Mouse (Mus musculus) heart, adult 10 weeks (tissue): ENCODE measurements around the gene Camk2d. TPM values are rescaled to one million over a fixed set of nuclear protein-coding genes. Genes with fewer than 3 reads are reported as not detected.

ENCODE experiments used
- polyA plus RNA-seq: library from polyadenylated mRNA; stranded (reverse); fragments of 350-450 nt; fragmentation: Illumina TruSeq; extraction: RNeasy Lipid Tissue Mini Kit (QIAGEN cat#74804); gene quantifications from one replicate; pipeline ENCODE4 v1.2.3, GENCODE M21; 2014; ENCODE audit warnings: low read depth, low replicate concordance

The Camk2d gene
- polyA plus RNA-seq, result 116 TPM

DNA sequence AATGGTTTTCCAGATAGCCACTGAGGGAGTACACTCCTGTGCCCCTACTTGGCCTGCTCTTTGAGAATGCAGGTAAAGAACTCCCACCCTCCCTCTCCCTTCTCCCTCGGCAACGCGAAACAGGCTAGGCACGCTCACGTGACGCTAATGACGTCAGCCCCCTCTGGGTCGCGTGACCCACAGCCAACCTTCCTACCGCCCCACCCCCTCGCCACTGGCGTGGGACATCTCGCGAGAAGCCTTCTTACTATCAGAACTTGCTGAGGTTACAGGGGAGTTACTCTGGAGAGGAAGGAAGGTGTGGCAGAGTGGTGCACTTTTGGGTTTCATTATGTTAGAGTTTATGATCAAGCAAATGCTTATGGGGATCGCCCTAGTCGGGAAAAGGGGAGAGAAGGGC lies at the start of gene Camk2d:
Gene Camk2d, plus strand, starts transcription at position 217 of the 400 bp plus-strand sequence.

Other genes starting within 250 kb of the Camk2d start
- gene Arsj, start 232.6 kb upstream of the Camk2d start, polyA plus RNA-seq, result 0.31 TPM